Mouse (Mus musculus): ENCODE results near the gene Smoc1. TPM values are rescaled to one million over a fixed set of nuclear protein-coding genes. Genes with fewer than 3 reads are reported as not detected.

Smoc1 gene
- total RNA-seq (2023; ENCODE audit: inconsistent age): 0.33 TPM in 1 of 4 replicates, not detected in the others

DNA sequence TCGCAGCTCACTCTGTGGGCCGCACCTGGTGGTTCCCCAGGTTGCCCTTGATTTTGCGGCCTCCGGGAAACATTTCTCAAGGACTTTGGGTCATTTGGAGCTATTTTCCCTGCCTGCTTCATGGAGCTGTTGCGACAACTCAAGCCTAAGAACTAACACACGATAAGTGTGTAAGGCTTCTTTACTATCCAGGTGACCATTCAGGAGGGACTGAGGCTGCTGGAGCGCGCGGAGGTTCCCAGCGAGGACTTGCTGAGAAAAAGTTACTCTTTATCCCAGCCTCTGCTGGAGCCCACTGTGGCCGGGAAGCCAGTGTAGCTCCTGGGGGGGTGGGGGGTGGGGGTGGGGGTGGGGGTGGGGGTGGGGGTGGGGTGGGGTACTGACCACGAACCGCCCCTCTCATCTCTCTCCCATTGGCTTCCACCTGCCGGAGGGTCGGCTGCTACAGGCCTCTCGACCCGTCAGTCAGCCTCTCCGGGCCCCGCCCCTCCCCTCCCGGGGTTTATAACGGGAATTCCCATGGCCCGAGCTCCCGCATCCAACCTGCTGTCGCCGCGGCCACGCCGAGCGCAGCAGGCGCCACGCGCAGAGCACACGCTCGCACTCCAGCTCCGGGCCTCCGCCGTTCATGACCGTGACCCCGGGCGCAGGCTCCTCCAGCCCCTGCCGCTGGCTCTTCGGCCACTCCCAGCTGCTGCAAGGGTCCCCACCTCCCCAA lies at the start of gene Smoc1:
Gene Smoc1, plus strand, starts transcription at position 532 of the 718 bp plus-strand sequence.

Other genes starting within 250 kb of the Smoc1 start
- gene Susd6, start 236.3 kb upstream of the Smoc1 start, total RNA-seq (2023; ENCODE audit: inconsistent age): 124 to 129 TPM (median 125 TPM) in 4 replicates
- 1,224 to 1,308 TPM (median 1,300 TPM) in 4 replicates for gene Srsf5, start 81.3 kb upstream of the Smoc1 start, total RNA-seq (2023; ENCODE audit: inconsistent age)
- gene Slc10a1, start 58.1 kb upstream of the Smoc1 start, total RNA-seq (2023; ENCODE audit: inconsistent age): not detected in 4 replicates